ENCODE assay signal across 15 mouse cellular contexts in the genomic region with DNA sequence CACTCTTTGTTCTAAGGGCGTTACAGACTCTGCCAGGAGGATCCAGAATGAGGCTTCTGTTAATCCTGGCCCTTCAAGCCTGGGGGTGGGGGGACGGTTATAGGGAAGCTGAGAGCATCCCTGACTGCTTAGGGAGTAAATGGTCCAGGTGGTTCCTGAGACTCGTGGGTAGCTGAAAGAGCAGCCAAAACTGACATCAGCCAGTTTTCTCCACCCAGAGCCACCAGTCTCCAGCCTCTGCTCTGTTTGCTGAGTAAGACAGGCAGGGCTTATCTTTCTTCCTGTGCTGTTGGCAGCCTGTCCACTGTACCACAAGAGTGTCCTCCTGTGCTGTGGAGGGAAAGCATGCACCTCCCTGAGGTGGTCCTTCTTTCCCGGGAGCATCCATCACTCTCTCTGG. TPM values are rescaled to one million over a fixed set of nuclear protein-coding genes. Genes with fewer than 3 reads are reported as not detected.
DNase-seq lines count a peak whose midpoint lies in the region; ATAC-seq and TF ChIP-seq lines count a peak whose summit lies in the region.
"Had no signal": no experiment of that assay in that cellular context is flagged by ENCODE, and none has a peak within 500 bp of the region (broad histone marks: within the 10 kb centered on the region; RNA-seq: fewer than 3 reads in every experiment).

No protein-coding gene starts in this region.

- no peak overlapping the region for H3K4me3 ChIP-seq in myocyte
- H3K4me3 ChIP-seq: forebrain, embryonic 15.5 days; gastrocnemius, adult 2 months; hindbrain, embryonic 15.5 days; neural tube, embryonic 15.5 days had no signal

- peak; percentile 18 for TF ChIP-seq POLR2A in myocyte (IDR thresholded peaks at IDR 0.05; ENCODE audit: insufficient read length, low read depth)

- H3K79me2 ChIP-seq in myocyte (ENCODE audit: control insufficient read depth, insufficient read depth), result no peaks in the 10 kb centered on the region

- no peaks in the 10 kb centered on the region for H3K27me3 ChIP-seq in myocyte (ENCODE audit: control insufficient read depth, insufficient read depth, insufficient read length)
- H3K27me3 ChIP-seq: forebrain, embryonic 15.5 days; hindbrain, embryonic 15.5 days had no signal

- H3K4me2 ChIP-seq in myocyte (ENCODE audit: low read depth), result no peak overlapping the region
- H3K4me2 ChIP-seq: forebrain, embryonic 15.5 days; hindbrain, embryonic 15.5 days; midbrain, embryonic 11.5 days; neural tube, embryonic 15.5 days had no signal

- no peak for DNase-seq in frontal cortex, postnatal 36 days (ENCODE audit: low spot score in 2 of 2)
- DNase-seq in 3T3-L1 (ENCODE audit: low read depth, low spot score) (peak; percentile 59), NIH3T3 (ENCODE audit: low read depth) (peak; percentile 38)
- DNase-seq in gastrocnemius, postnatal 10 days, result no peak
- no peak for DNase-seq in heart, postnatal 36 days
- DNase-seq: adrenal gland, postnatal 25 days; gastrocnemius, adult 2 months; heart, postnatal 14 days; retina, postnatal 1 day had no signal

- intact Hi-C loops in heart, postnatal 36 days (cut with DNase I), result loop anchor here (5.0 kb wide), 1 partner anchor 33 kb away; a partner anchor contains a TSS

- no peak overlapping the region for H3ac ChIP-seq in myocyte (ENCODE audit: control insufficient read depth, insufficient read length)

- ATAC-seq in frontal cortex, adult (ENCODE audit: low TSS enrichment), result peak; percentile 38; the same call in 1 of the 2 replicates
- ATAC-seq: forebrain, embryonic 15.5 days had no signal

- no peaks in the 10 kb centered on the region for H3K36me3 ChIP-seq in myocyte (ENCODE audit: control insufficient read depth, insufficient read depth)
- H3K36me3 ChIP-seq: forebrain, embryonic 15.5 days; hindbrain, embryonic 15.5 days; neural tube, embryonic 15.5 days had no signal

TF ChIP-seq in myocyte, 11 proteins besides CTCF, POLR2A, EP300 and RAD21:
- peak; percentile 73 for TF ChIP-seq MAX (IDR thresholded peaks at IDR 0.05; ENCODE audit: low read depth)
- TF ChIP-seq MYOG (IDR thresholded peaks at IDR 0.05; ENCODE audit: control insufficient read depth in 1 of 3, insufficient read depth in 1 of 3, insufficient read length in 2 of 3, low read depth in 2 of 3), result no peak
- no peak for TF ChIP-seq TCF12 (IDR thresholded peaks at IDR 0.05; ENCODE audit: insufficient read depth, poor library complexity, severe bottlenecking)
- TF ChIP-seq USF1 (IDR thresholded peaks at IDR 0.05; ENCODE audit: low read depth), result peak; percentile 58
- no peak for TF ChIP-seq REST (IDR thresholded peaks at IDR 0.05; ENCODE audit: insufficient read depth, insufficient read length)

RNA-seq across cellular contexts. Expression of a gene that starts 5.4 kb away (rescaled TPM):
- polyA plus RNA-seq in myocyte (2012; fragmentation: generic; extraction: Trizol), result 16.9 TPM
- total RNA-seq in gastrocnemius, postnatal 10 days (2021), result 10 to 100 TPM; 23.1 to 24.2 TPM
- total RNA-seq in heart, postnatal 36 days (2021), result 1 to 10 TPM; 6.8 to 7.1 TPM

RNA-seq across cellular contexts. Expression of a gene that starts 25.4 kb away (rescaled TPM):
- polyA plus RNA-seq in myocyte (2012; fragmentation: generic; extraction: Trizol), result not detected
- 1 to 10 TPM; 1.3 to 3.5 TPM for total RNA-seq in gastrocnemius, postnatal 10 days (2021)
- 1 to 10 TPM in 1 of 2 experiments, under 1 TPM in 1; 0.70 to 1.1 TPM for total RNA-seq in heart, postnatal 36 days (2021)

RNA-seq across cellular contexts. Expression of a gene that starts 32.2 kb away (rescaled TPM):
- polyA plus RNA-seq in myocyte (2012; fragmentation: generic; extraction: Trizol), result not detected
- under 1 TPM; 0.23 to 0.68 TPM for total RNA-seq in gastrocnemius, postnatal 10 days (2021)
- under 1 TPM in 1 of 2 experiments, not detected in 1; 0.30 TPM for total RNA-seq in heart, postnatal 36 days (2021)

Comparison
In these comparisons a context has a peak if more than half of its experiments do, and no peak if none do; other contexts are left out.
1. DNase-seq: peak in 3T3-L1 (single experiment) and NIH3T3 (single experiment); none in frontal cortex, postnatal 36 days (0 of 2), gastrocnemius, postnatal 10 days (single experiment) and heart, postnatal 36 days (0 of 2).